Mouse (Mus musculus) lung, adult 2 months (tissue): ENCODE measurements around the gene Ltv1.

ENCODE experiments used
- CTCF ChIP-seq: fragments of 200-500 bp; IDR thresholded peaks from 2 replicates; pipeline ENCODE4 v1.5.1; 2011; ENCODE audit warnings: mild to moderate bottlenecking, low read length, control low read depth; ENCODE audit not compliant: insufficient read depth
- POLR2A ChIP-seq: fragments of 200-500 bp; IDR thresholded peaks from 2 replicates; pipeline ENCODE4 v1.6.1; 2011; ENCODE audit warnings: low read depth, mild to moderate bottlenecking, control low read depth, low read length, borderline replicate concordance; ENCODE audit errors: extremely low read depth

GRCm38 (mm10) chr10:13150435-13150834 lies 42.5 kb downstream of the Ltv1 start:
- TF ChIP-seq POLR2A, result no peak
- TF ChIP-seq CTCF, result no peak
